Mouse (Mus musculus) lung, postnatal 4 days (tissue): ENCODE measurements at regions not wholly inside any gene's neighbourhood (a gene's known extent, or its start where the extent isn't known, plus 50 kb on each side); places are given as distances from the start of the nearest gene placed in this dataset.

Source experiments
- DNase-seq, 2 experiments: peaks; one replicate each; pipeline ENCODE4 v3.0.0; 2021

- DNase-seq = no peak
These were observed 380.4 kb downstream of the Samd5 start for GRCm38 (mm10) chr10:9294620-9295019.

- DNase-seq = no peak
These were observed 383.4 kb downstream of the Samd5 start for GRCm38 (mm10) chr10:9291456-9292146.

DNA sequence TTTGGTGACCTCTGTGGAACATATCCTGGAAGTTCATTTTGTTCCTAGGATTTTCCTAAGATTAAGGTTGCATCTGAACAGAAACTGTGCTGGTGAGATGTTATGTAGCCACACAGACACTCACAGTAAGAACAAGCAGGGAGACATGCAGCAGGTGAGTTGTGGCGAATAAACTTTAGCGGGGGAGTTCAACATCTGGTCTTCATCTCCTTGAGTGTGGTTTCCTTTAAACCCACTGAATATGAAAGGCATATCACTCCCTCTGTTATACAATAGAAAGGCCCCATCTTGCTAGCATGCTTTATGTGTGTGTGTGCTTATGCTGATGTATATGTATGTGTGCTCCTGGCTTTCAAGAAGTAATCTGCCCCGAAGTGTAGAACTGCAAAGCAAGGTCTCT is 387.1 kb upstream of the Sash1 start:
- DNase-seq = no peak

GRCm38 (mm10) chr10:9272243-9272642 is 386.4 kb upstream of the Sash1 start:
- DNase-seq = no peak

DNA sequence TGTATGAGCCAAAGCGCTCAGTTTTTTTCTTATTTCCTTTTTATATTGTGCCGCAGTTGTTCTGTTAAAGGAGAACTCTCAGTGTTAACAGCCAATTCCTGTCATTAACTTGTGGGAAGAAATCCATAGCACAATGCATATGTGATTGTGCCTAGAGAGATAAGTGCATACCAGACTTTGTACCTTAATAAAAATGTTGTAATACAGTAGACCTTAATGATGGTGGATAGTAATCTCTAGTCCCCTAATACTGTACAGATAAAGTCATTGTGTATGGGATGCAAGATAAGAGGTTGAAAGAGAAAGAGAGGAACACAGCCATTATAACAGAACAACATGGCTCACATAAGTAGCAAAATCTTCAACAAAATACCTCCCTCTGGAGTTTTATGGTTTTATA is 379.7 kb upstream of the Sash1 start:
- no peak for DNase-seq

GRCm38 (mm10) chr10:9264309-9265000 is 378.6 kb upstream of the Sash1 start:
- DNase-seq = no peak

- no peak for DNase-seq
These were observed 372.8 kb upstream of the Sash1 start for GRCm38 (mm10) chr10:9258705-9259104.

- DNase-seq = no peak
These were observed 367.0 kb upstream of the Sash1 start for GRCm38 (mm10) chr10:9252941-9253217.

DNA sequence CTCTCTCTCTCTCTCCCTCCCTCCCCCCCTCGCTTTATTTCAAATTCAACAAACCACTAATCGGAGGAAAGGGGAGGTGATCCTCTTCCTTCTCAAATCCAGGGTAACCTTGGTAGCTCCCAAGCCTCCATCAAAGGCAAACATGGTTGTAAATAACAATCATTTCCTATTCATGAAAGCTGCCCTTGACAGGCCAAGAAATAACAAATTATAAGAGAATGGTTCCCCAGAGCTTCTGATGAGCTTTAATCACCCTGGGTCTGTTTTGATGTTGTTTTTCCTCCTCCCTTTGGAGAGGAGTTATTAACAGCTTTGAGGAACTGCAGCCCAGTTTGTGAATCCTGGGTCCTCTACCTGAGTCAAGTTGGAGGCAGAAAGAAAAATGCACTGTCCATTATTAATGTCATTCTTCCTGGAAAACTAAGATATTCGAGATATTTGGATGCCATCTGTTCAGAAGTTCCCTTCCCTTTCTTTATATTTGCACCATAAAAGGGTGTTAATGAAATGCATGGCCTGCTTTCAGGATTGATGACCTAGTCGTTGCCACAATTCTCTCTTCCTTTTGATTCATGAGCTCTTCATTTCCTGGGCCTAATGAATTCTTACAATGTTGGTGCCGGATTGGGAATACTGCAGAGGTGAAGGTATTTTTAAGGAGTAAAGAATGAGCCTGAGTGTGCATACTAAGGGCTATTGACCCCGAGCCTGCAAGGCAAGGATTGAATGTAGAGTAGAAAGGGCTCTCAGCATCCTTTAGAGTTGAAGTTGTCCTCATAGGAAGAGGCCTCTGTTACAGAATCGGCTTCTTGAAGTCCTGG is 366.5 kb upstream of the Sash1 start:
- no peak for DNase-seq

GRCm38 (mm10) chr10:9243281-9243618 is 357.4 kb upstream of the Sash1 start:
- DNase-seq = no peak

GRCm38 (mm10) chr10:9242596-9243280 is 356.9 kb upstream of the Sash1 start:
- no peak for DNase-seq

- DNase-seq = peak; percentile 15 to 21
These were observed 354.1 kb upstream of the Sash1 start for GRCm38 (mm10) chr10:9239956-9240355.

DNA sequence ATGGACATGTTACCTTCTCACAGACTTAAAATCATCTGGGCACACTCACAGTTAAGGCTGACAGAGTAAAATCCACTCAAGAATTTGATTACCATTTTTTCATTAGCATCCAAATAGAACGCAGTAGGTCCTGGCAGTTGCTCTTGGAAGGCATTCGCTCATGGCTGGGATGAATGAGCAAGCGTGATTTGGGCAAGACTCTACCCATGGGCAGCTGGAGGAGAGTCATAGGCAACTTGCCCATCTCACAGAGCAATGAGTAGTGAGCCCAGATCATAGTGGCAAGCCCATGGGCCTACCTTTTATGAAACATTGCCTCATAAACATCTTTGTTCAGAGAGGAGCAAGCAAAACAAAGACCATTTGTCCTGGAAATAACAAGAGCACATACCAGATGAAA is 345.9 kb upstream of the Sash1 start:
- DNase-seq = no peak

GRCm38 (mm10) chr10:9229116-9229515 is 343.2 kb upstream of the Sash1 start:
- no peak for DNase-seq

- no peak for DNase-seq
These were observed 341.5 kb upstream of the Sash1 start for GRCm38 (mm10) chr10:9227361-9227760.

GRCm38 (mm10) chr10:9210646-9211045 is 324.8 kb upstream of the Sash1 start:
- DNase-seq = no peak

DNA sequence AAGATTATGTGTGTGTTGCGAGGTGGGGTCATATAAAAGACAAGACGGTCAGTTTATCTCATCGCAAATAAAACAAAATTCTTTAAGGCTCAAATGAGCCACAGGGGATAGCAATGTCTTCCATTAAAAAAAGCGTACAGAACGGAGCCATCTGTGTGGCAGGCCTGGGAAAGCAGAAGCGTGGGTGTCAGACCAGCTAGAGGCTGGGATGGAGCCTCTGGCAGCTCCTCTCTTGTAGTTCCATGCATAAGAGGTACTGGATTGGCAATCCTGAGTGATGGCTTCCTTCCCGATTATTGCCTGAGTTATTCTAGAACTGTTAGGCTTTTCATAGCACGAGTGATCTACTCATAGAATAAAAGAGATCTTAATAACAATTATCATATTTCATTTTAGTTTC is 318.2 kb upstream of the Sash1 start:
- no peak for DNase-seq

- no peak for DNase-seq
These were observed 317.5 kb upstream of the Sash1 start for GRCm38 (mm10) chr10:9203323-9203722.

DNA sequence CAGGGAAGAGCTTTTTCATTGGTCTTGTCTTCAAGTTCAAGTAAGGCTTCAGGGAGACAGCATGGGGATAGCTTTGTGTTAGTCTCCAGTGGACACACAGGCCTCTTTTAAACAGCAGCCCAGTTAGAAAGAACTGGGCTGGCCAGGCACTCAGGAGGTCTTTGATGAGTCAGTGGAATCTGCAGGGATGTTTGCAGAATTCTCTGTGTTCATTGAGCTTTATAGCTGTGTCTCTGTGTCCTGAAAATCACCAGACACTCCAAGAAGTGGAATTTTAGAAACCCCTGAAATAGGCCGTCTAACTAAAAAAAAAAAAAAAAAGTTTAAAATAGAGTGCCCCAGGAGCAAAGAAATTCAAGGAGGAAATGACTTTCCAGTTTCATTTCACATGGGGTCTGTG is 317.1 kb upstream of the Sash1 start:
- DNase-seq = no peak

DNA sequence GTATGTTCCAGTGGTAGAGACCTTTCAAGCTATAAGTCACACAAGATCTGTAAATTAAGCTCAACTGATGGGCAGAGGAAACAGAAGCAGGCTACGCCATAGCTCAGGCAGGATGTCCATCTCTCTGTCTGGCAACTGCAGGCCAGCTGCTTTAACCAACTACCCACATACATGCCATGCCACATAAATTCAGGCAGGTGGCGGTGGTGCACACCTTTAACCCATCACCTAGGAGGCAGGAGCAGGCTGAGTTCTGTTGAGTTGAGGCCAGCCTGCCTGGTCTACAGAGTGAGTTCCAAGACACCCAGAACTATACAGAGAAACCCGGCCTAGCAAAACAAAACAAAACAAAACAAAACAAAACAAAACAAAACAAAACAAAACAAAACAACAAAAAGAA is 289.1 kb upstream of the Sash1 start:
- peak in 1 of 2 experiments; percentile 26 for DNase-seq

- no peak for DNase-seq
These were observed 287.6 kb upstream of the Sash1 start for GRCm38 (mm10) chr10:9173509-9173908.

GRCm38 (mm10) chr10:9168725-9169124 is 282.9 kb upstream of the Sash1 start:
- DNase-seq = no peak

- DNase-seq = no peak
These were observed 280.1 kb upstream of the Sash1 start for GRCm38 (mm10) chr10:9166017-9166416.

- no peak for DNase-seq
These were observed 279.7 kb upstream of the Sash1 start for GRCm38 (mm10) chr10:9165598-9165997.
